Mouse (Mus musculus) stomach, embryonic 14.5 days (tissue): ENCODE data around the gene Trp53bp1. TPM values are rescaled to one million over a fixed set of nuclear protein-coding genes. Genes with fewer than 3 reads are reported as not detected.

Experiments used
- ATAC-seq: fragments of 200-750 bp; cut with Nextera tagmentation; 2 replicates; pipeline ENCODE4 v1.8.0; 2017; ENCODE audit warnings: low read depth, moderate TSS enrichment; ENCODE audit not compliant: insufficient number of reproducible peaks, insufficient read depth, low FRiP score
- H3K27ac ChIP-seq: fragments of 300-500 bp; sonication (generic); 2 replicates; pipeline ENCODE4 v1.5.1; 2014; ENCODE audit warnings: mild to moderate bottlenecking, low read length, moderate library complexity, mixed read lengths
- H3K27me3 ChIP-seq: fragments of 300-500 bp; sonication (generic); 2 replicates; pipeline ENCODE4 v1.6.1; 2014; ENCODE audit warnings: low read length, control low read depth, mixed read lengths; ENCODE audit not compliant: control insufficient read depth, insufficient read depth
- H3K36me3 ChIP-seq: fragments of 300-500 bp; sonication (generic); 2 replicates; pipeline ENCODE4 v1.6.1; 2014; ENCODE audit warnings: mild to moderate bottlenecking, control low read depth, low read length, moderate library complexity, mixed read lengths; ENCODE audit not compliant: control insufficient read depth, insufficient read depth
- H3K4me1 ChIP-seq: fragments of 300-500 bp; sonication (generic); 2 replicates; pipeline ENCODE4 v1.6.1; 2014; ENCODE audit warnings: low read length, control low read depth, mixed read lengths; ENCODE audit not compliant: control insufficient read depth, insufficient read depth
- H3K4me2 ChIP-seq: fragments of 300-500 bp; sonication (generic); replicated peaks from 2 replicates; pipeline ENCODE4 v1.6.1; 2014; ENCODE audit warnings: low read depth, low read length, control low read depth
- H3K4me3 ChIP-seq: fragments of 300-500 bp; sonication (generic); 2 replicates; pipeline ENCODE4 v1.5.1; 2014; ENCODE audit warnings: low read depth, low read length, control low read depth
- H3K9ac ChIP-seq: fragments of 300-500 bp; sonication (generic); replicated peaks from 2 replicates; pipeline ENCODE4 v1.6.1; 2014; ENCODE audit warnings: low read depth, mild to moderate bottlenecking, control low read depth, low read length, moderate library complexity, mixed read lengths
- H3K9me3 ChIP-seq: fragments of 300-500 bp; sonication (generic); 2 replicates; pipeline ENCODE4 v1.6.1; 2016; ENCODE audit warnings: low read depth, low read length, control low read depth; ENCODE audit not compliant: control insufficient read depth
- WGBS: fragments of 180-500 bp; shearing (Covaris S2); extraction: QIAGEN DNeasy Blood & Tissue Kit; methylation state at CpG from one replicate; pipeline ENCODE4 v1.1.7; 2014; 5-methylcytosine and 5-hydroxymethylcytosine counted together
- polyA plus RNA-seq: library from polyadenylated mRNA; unstranded; fragments of >200 nt; fragmentation: Nextera tagmentation; extraction: Ambion mirVana; gene quantifications from 2 replicates; pipeline ENCODE4 v1.2.1, GENCODE M21; 2014

Trp53bp1 gene
- polyA plus RNA-seq, 1 experiment from 2014 or later, result 86.0 TPM

DNA sequence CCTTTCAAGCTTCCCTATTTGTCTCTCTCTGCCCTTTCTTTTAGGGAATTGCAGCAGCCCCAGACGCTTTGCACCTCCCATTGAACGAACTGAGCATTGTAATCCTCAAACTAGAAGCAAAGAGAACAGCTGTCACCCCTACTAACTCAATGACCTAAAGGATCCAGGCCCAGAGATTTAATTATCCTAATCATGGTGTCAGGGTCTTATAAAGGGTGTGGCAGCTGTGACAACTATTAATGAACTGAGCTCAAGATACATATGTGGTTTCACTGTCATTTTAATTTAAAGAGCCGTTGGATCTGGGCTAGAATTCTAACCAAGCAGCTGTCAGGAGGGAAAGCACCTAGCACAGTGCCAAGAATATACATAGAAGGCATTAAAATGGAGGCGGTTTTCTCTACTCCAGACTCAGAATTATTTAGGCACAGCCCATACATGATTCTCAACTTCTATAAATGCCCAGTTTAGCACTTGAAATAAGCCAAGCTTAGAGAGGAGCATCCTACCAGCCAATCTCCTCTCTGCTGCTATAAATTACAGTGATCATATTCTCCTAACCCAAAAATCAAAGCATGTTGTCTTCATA lies 815 bp upstream of the Trp53bp1 start:
- no peaks in the 10 kb centered on the region for H3K9me3 ChIP-seq
- H3K4me2 ChIP-seq, result peak overlapping the region; percentile 66
- H3K4me1 ChIP-seq, result peaks cover 8% of the 10 kb centered on the region; the same call in 1 of the 2 replicates
- no peak overlapping the region for H3K9ac ChIP-seq
- peak overlapping the region; percentile 88; the same call in 1 of the 2 replicates for H3K4me3 ChIP-seq
- H3K27ac ChIP-seq, result no peak overlapping the region
- WGBS, result 24% methylated on average over 4 of the region's 4 CpGs
- no peak for ATAC-seq
- H3K27me3 ChIP-seq, result no peaks in the 10 kb centered on the region
- H3K36me3 ChIP-seq, result peaks cover 16% of the 10 kb centered on the region

DNA sequence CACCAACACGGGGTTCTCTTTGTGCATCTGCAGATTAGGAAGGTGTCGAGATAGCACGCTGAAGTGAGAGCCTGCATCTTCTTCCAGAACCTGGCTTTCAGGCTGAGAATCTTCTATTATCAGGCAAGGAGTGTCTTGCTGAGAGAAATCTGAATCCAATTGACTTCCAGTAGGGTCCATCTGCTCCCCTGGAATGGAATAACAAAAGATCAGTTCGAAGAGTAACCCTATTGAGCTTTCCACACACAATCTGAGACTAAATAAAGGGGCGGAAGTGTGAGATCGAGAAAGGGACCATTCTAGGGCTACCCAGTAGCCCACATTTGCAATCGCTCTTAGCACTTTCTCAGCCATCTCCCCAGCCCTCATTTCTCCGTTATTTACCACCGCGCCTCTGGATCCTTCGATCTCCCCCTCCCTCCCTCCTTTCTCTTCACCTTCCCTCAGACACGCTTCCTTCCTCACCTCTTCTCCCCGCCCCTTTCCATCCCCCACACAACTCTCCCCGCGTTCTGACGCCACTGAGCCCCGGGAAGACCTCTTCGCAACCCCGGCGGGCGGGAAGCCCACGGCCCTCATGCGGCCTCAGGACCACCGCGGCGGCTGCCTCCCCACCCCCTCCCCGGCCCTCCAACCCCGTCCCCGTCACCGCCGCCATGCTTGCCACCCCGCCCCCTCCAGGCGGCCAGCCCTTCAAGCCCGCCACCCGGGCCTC lies 529 bp downstream of the Trp53bp1 start:
- Histone ChIP-seq H3K4me1 (peaks cover 8% of the 10 kb centered on the region; the same call in 1 of the 2 replicates), H3K9ac (peak overlapping the region; percentile 74), H3K27me3 (no peaks in the 10 kb centered on the region), H3K9me3 (no peaks in the 10 kb centered on the region), H3K4me2 (peak overlapping the region; percentile 69), H3K36me3 (peaks cover 16% of the 10 kb centered on the region), H3K4me3 (peak overlapping the region; percentile 88), H3K27ac (peak overlapping the region; percentile 77)
- peak; percentile 76 for ATAC-seq
- under 1% methylated on average over 35 of the region's 35 CpGs for WGBS

DNA sequence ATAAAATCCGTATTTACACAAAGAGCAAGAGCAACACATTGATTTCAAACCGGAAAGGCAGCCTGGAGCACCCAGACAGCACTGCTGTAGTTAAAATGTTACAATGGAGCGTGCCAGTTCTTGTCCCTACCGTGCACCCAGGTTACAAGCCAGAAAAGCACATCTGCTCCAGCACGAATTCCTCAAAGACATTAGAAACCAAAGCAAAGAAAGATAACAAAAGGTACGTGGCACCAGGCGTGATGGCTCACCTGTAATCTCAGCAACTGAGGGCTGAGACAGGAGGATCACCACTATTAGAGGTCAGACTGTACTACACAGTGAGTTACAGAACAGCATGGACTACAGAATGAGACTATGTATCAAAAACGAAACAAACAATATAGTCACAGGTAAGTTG lies 2.8 kb downstream of the Trp53bp1 start:
- no peaks in the 10 kb centered on the region for H3K27me3 ChIP-seq
- H3K4me2 ChIP-seq, result no peak overlapping the region
- 65% methylated on average over 8 of the region's 8 CpGs for WGBS
- H3K9me3 ChIP-seq, result no peaks in the 10 kb centered on the region
- H3K36me3 ChIP-seq, result peaks cover 16% of the 10 kb centered on the region
- ATAC-seq, result no peak
- H3K9ac ChIP-seq, result no peak overlapping the region
- H3K4me1 ChIP-seq, result peaks cover 8% of the 10 kb centered on the region; the same call in 1 of the 2 replicates
- no peak overlapping the region for H3K27ac ChIP-seq
- H3K4me3 ChIP-seq, result no peak overlapping the region

DNA sequence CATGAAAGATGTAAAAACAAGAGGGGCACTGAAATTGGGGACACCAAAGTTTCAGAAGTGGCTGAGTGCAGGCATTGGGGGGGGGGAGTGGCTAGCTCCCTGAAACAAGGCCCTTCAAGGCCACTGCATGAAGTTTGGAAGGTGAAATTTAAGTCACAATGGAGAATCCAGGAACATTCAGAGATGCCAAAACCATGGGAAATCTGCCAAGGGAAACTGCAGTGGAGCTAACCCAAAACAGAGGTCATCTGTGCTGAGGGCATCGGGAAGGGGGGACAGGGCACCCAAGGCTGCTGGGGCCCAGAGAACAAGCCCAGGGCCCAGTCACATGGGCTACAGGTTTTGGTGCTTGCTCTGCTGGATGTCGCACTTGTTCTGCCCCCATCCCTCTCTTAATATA lies 21.4 kb downstream of the Trp53bp1 start:
- Histone ChIP-seq H3K27ac (no peak overlapping the region), H3K9ac (no peak overlapping the region), H3K4me1 (no peaks in the 10 kb centered on the region), H3K4me2 (no peak overlapping the region), H3K27me3 (no peaks in the 10 kb centered on the region), H3K9me3 (no peaks in the 10 kb centered on the region), H3K36me3 (peaks cover 81% of the 10 kb centered on the region), H3K4me3 (no peak overlapping the region)
- no peak for ATAC-seq
- 94% methylated on average over 2 of the region's 2 CpGs for WGBS

DNA sequence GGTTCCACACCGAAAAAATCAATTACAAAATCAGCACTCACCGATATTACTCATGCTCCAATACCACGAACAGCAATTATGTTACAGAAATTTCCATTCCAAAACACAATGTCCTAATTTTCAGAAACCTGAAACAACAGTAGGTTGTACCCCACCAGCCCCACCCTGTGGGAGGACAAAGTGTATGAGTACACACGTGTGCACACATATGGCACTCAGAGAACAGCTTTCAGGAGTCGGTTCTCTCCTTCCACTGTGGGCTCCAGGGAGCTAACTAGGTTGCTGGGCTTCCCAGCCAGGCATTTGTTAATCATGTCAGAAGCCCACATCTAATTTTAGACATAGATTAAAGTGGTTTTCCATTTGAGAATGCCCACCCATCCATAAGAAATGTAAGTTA lies 27.1 kb downstream of the Trp53bp1 start:
- Histone ChIP-seq H3K4me1 (no peaks in the 10 kb centered on the region), H3K9me3 (no peaks in the 10 kb centered on the region), H3K36me3 (peaks cover 59% of the 10 kb centered on the region), H3K27ac (no peak overlapping the region), H3K4me3 (no peak overlapping the region), H3K4me2 (no peak overlapping the region), H3K9ac (no peak overlapping the region), H3K27me3 (no peaks in the 10 kb centered on the region)
- no peak for ATAC-seq
- WGBS, result 92% methylated on average over 5 of the region's 5 CpGs

DNA sequence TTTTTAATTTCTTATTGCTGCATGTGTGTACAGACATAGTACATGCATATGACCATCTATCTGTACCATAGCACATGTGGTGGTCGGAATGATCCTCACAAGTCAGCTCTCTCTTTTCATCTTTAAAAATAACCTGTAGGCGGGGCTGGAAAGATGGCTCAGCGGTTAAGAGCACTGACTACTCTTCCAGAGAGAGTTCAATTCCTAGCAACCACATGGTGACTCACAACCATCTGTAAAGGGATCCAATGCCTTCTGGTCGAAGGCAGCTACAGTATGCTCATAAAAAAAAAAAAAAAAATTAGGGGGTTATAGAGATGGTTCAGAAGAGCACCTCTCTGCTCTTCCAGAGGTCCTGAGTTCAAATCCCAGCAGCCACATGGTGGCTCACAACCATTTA lies 31.8 kb downstream of the Trp53bp1 start:
- 89% methylated on average over 4 of the region's 4 CpGs for WGBS
- H3K4me2 ChIP-seq, result no peak overlapping the region
- ATAC-seq, result no peak
- H3K4me3 ChIP-seq, result no peak overlapping the region
- no peaks in the 10 kb centered on the region for H3K9me3 ChIP-seq
- no peaks in the 10 kb centered on the region for H3K27me3 ChIP-seq
- no peaks in the 10 kb centered on the region for H3K4me1 ChIP-seq
- no peak overlapping the region for H3K9ac ChIP-seq
- H3K36me3 ChIP-seq, result peaks cover 51% of the 10 kb centered on the region
- no peak overlapping the region for H3K27ac ChIP-seq

DNA sequence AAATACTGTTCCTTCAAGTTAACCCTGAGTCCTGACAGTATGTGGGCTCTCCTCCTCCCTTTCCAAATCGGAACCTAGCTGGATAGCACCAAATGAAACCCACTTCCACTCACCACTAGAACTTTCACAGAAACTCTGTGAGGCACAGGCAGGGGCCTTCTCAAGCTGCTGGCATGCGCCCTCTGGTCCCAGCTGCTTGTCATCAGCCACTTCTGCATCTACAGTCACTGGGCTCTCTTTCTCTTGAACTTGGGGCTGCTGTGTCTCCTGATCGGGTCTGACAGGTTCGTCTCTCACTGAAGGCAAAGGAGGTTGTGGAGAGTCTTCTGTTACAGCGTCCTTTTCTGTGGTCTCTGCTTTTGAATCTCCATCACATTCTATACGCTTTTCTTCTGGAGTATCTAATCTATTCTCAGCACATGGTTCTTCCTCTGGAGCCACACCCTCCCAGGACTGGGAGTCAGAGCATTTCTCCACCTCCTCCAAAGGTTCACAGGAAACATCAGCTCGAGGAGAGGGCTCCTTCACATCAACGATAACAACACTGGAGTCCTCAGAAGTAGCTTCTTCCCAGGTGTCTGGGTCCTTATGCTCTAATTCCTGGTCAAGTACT lies 35.6 kb downstream of the Trp53bp1 start:
- Histone ChIP-seq H3K27me3 (no peaks in the 10 kb centered on the region), H3K9me3 (no peaks in the 10 kb centered on the region), H3K4me1 (no peaks in the 10 kb centered on the region), H3K36me3 (peaks cover 61% of the 10 kb centered on the region), H3K4me2 (no peak overlapping the region), H3K4me3 (no peak overlapping the region), H3K27ac (no peak overlapping the region), H3K9ac (no peak overlapping the region)
- no peak for ATAC-seq
- WGBS, result 88% methylated on average over 8 of the region's 8 CpGs

DNA sequence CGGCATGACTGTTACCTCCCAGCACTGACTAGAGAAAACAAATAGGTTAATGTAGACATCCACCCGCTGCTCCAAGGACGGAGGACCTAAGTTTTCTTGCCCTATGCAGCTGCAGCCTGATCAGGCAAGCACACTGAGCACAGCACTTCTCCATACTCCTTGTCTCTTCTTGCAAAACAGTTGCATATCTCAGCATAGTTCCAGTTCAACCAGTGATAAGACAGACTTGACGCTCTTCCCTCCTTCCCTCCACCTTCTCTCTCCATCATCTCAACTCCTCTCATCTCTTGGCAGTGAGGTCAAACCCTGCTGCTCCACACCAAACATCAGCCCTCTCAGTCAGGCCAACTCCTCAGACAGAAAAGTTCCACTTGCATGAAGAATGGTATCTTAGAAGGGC lies 43.1 kb downstream of the Trp53bp1 start:
- H3K4me1 ChIP-seq, result no peaks in the 10 kb centered on the region
- WGBS, result 92% methylated on average over 4 of the region's 4 CpGs
- no peaks in the 10 kb centered on the region for H3K27me3 ChIP-seq
- no peak overlapping the region for H3K4me2 ChIP-seq
- H3K27ac ChIP-seq, result no peak overlapping the region
- H3K9ac ChIP-seq, result no peak overlapping the region
- no peak overlapping the region for H3K4me3 ChIP-seq
- no peaks in the 10 kb centered on the region for H3K9me3 ChIP-seq
- peaks cover 56% of the 10 kb centered on the region for H3K36me3 ChIP-seq
- no peak for ATAC-seq
